ENCODE assay signal across 31 mouse cellular contexts in genomic region chr10:24719383-24719782, GRCm38 (mm10).
"Had no signal": no experiment of that assay in that cellular context is flagged by ENCODE, and none has a peak within 500 bp of the region (broad histone marks: within the 10 kb centered on the region; RNA-seq: fewer than 3 reads in every experiment).

No protein-coding gene starts in this region.

- H3K4me1 ChIP-seq: heart, embryonic 10.5 days; heart, embryonic 12.5 days; heart, embryonic 13.5 days; heart, embryonic 15.5 days; hindbrain, embryonic 12.5 days; hindbrain, embryonic 13.5 days; hindbrain, embryonic 15.5 days; intestine, embryonic 15.5 days had no signal

- H3K27ac ChIP-seq: heart, embryonic 10.5 days; heart, embryonic 13.5 days; heart, embryonic 15.5 days; hindbrain, embryonic 10.5 days; hindbrain, embryonic 12.5 days; hindbrain, embryonic 13.5 days; hindbrain, embryonic 14.5 days; hindbrain, embryonic 15.5 days; hindbrain, postnatal 0 days; intestine, embryonic 15.5 days; kidney, postnatal 0 days; layer of hippocampus, adult 2 months had no signal

- ATAC-seq: hindbrain, embryonic 16.5 days; hindbrain, postnatal 0 days; inflammation-experienced regulatory T-cells, adult 6 months; intestine, embryonic 15.5 days; intestine, embryonic 16.5 days; intestine, postnatal 0 days had no signal

- H3K4me3 ChIP-seq: heart, embryonic 10.5 days; heart, embryonic 12.5 days; heart, embryonic 13.5 days; heart, embryonic 15.5 days; hindbrain, embryonic 10.5 days; hindbrain, embryonic 12.5 days; hindbrain, embryonic 13.5 days; hindbrain, embryonic 15.5 days; intestine, embryonic 15.5 days; layer of hippocampus, adult 2 months had no signal

- H3K9ac ChIP-seq: heart, embryonic 12.5 days; heart, embryonic 13.5 days; heart, embryonic 15.5 days; hindbrain, embryonic 12.5 days; hindbrain, embryonic 13.5 days; hindbrain, embryonic 14.5 days; hindbrain, embryonic 15.5 days; intestine, embryonic 15.5 days had no signal

- H3K4me2 ChIP-seq: heart, embryonic 11.5 days; heart, embryonic 13.5 days; heart, embryonic 15.5 days; hindbrain, embryonic 12.5 days; hindbrain, embryonic 13.5 days; intestine, embryonic 15.5 days had no signal

- H3K9me3 ChIP-seq: heart, embryonic 10.5 days; heart, embryonic 12.5 days; heart, embryonic 13.5 days; heart, embryonic 15.5 days; hindbrain, embryonic 10.5 days; hindbrain, embryonic 12.5 days; hindbrain, embryonic 13.5 days; hindbrain, embryonic 15.5 days; intestine, embryonic 15.5 days had no signal

- H3K27me3 ChIP-seq: heart, embryonic 12.5 days; heart, embryonic 13.5 days; heart, embryonic 15.5 days; hindbrain, embryonic 13.5 days; hindbrain, embryonic 15.5 days; intestine, embryonic 15.5 days had no signal

- H3K36me3 ChIP-seq: heart, embryonic 10.5 days; heart, embryonic 12.5 days; heart, embryonic 13.5 days; heart, embryonic 15.5 days; hindbrain, embryonic 10.5 days; hindbrain, embryonic 12.5 days; hindbrain, embryonic 13.5 days; hindbrain, embryonic 15.5 days; intestine, embryonic 15.5 days had no signal

- DNase-seq: heart, postnatal 10 days; heart, postnatal 14 days; heart, postnatal 36 days; heart, postnatal 4 days; kidney, adult 11 months; kidney, adult 18-20 months; kidney, adult 2 months; kidney, adult 8-10 months; kidney, postnatal 10 days; kidney, postnatal 14 days; kidney, postnatal 4 days; layer of hippocampus, adult 9-11 months; layer of hippocampus, postnatal 36 days had no signal
